Mouse (Mus musculus) forebrain, embryonic 15.5 days (tissue): ENCODE measurements at regions not wholly inside any gene's neighbourhood (a gene's known extent, or its start where the extent isn't known, plus 50 kb on each side); places are given as distances from the start of the nearest gene placed in this dataset.

Source experiments
- ATAC-seq: fragments of 200-750 bp; cut with Nextera tagmentation; replicated peaks from 2 replicates; pipeline ENCODE4 v1.8.0; 2017; ENCODE audit warnings: mild to moderate bottlenecking, moderate TSS enrichment, moderate library complexity
- H3K27ac ChIP-seq: fragments of 300-500 bp; sonication (generic); replicated peaks from 2 replicates; pipeline ENCODE4 v1.5.1; 2015; ENCODE audit warnings: mild to moderate bottlenecking, inconsistent platforms
- H3K27me3 ChIP-seq: fragments of 300-500 bp; sonication (generic); 2 replicates; pipeline ENCODE4 v1.6.1; 2015; ENCODE audit warnings: inconsistent platforms
- H3K36me3 ChIP-seq: fragments of 300-500 bp; sonication (generic); 2 replicates; pipeline ENCODE4 v1.6.1; 2015; ENCODE audit warnings: mild to moderate bottlenecking, inconsistent platforms
- H3K4me1 ChIP-seq: fragments of 300-500 bp; sonication (generic); 2 replicates; pipeline ENCODE4 v1.6.1; 2015; ENCODE audit warnings: inconsistent platforms
- H3K4me2 ChIP-seq: fragments of 300-500 bp; sonication (generic); replicated peaks from 2 replicates; pipeline ENCODE4 v1.6.1; 2015; ENCODE audit warnings: mild to moderate bottlenecking, inconsistent platforms
- H3K4me3 ChIP-seq: fragments of 300-500 bp; sonication (generic); 2 replicates; pipeline ENCODE4 v1.5.1; 2015; ENCODE audit warnings: mild to moderate bottlenecking, inconsistent platforms
- H3K9ac ChIP-seq: fragments of 300-500 bp; sonication (generic); replicated peaks from 2 replicates; pipeline ENCODE4 v1.6.1; 2015; ENCODE audit warnings: mild to moderate bottlenecking, inconsistent platforms
- H3K9me3 ChIP-seq: fragments of 300-500 bp; sonication (generic); 2 replicates; pipeline ENCODE4 v1.6.1; 2016; ENCODE audit warnings: inconsistent platforms
- WGBS: fragments of 180-500 bp; shearing (Covaris S2); methylation state at CpG from one replicate; pipeline ENCODE4 v1.1.7; 2015; ENCODE audit warnings: mixed read lengths; 5-methylcytosine and 5-hydroxymethylcytosine counted together

DNA sequence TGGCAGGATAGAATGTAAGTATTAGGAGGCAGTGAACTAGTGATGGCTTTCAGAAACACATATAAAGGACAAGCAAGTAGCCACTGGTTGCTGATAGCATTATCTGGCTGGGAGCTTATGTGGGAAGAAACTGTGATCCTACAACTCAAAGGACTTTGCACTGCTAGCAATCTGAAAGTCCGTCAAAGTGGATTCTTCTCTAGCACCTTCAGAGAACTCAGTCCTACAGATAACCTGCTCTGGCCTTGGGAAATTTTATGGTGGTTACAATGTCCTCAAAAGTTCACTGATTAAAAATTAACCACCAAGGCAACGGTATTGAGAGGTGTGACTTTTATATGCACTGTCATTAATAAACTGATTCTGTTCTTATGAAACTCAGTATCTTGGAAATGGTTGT lies 335.3 kb downstream of the Prr30 start:
- H3K4me1 ChIP-seq = no peaks in the 10 kb centered on the region
- H3K27me3 ChIP-seq = no peaks in the 10 kb centered on the region
- ATAC-seq = no peak
- WGBS = 88% methylated on average over 2 of the region's 2 CpGs
- no peak overlapping the region for H3K9ac ChIP-seq
- no peaks in the 10 kb centered on the region for H3K36me3 ChIP-seq
- no peak overlapping the region for H3K4me3 ChIP-seq
- no peaks in the 10 kb centered on the region for H3K9me3 ChIP-seq
- no peak overlapping the region for H3K27ac ChIP-seq
- no peak overlapping the region for H3K4me2 ChIP-seq

DNA sequence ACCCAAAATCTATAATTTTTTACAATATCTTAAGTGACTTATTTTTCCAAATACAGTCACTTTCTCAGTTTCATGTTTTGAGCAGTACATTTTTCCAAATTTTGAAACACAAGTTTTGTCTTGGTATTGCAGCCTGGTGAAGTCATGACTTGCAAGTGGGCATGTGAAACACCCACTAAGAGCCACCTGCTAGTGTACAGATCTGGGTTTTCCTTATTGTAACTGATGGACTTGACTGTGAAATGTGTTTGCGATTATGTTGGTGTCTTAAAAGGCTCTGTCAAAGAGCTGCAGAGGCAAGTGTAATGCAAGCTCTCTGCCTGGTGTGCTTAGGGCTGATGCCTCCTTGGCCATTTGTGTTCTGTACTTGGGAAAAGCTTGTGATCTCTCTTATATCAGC lies 336.0 kb downstream of the Prr30 start:
- H3K4me1 ChIP-seq = no peaks in the 10 kb centered on the region
- H3K27ac ChIP-seq = no peak overlapping the region
- H3K9ac ChIP-seq = no peak overlapping the region
- ATAC-seq = no peak
- 95% methylated on average over 1 of the region's 1 CpGs for WGBS
- H3K4me2 ChIP-seq = no peak overlapping the region
- no peaks in the 10 kb centered on the region for H3K27me3 ChIP-seq
- H3K9me3 ChIP-seq = no peaks in the 10 kb centered on the region
- H3K4me3 ChIP-seq = no peak overlapping the region
- no peaks in the 10 kb centered on the region for H3K36me3 ChIP-seq

- Histone ChIP-seq H3K9me3 (no peaks in the 10 kb centered on the region), H3K4me2 (no peak overlapping the region), H3K27me3 (no peaks in the 10 kb centered on the region), H3K36me3 (no peaks in the 10 kb centered on the region), H3K27ac (no peak overlapping the region), H3K4me1 (no peaks in the 10 kb centered on the region), H3K9ac (no peak overlapping the region), H3K4me3 (no peak overlapping the region)
- ATAC-seq = no peak
- WGBS = 67% methylated on average over 3 of the region's 3 CpGs
Measured at GRCm38 (mm10) chr14:100842828-100843227, 357.3 kb downstream of the Prr30 start.
